Mouse (Mus musculus) G1E-ER4 (cell line): ENCODE measurements around the gene Zfp607a. TPM values are rescaled to one million over a fixed set of nuclear protein-coding genes. Genes with fewer than 3 reads are reported as not detected.

Experiments used
- GATA1 ChIP-seq: IDR thresholded peaks from one replicate; pipeline ENCODE4 v1.8.0; 2012; ENCODE audit warnings: low read length, inconsistent platforms
- polyA plus RNA-seq: library from polyadenylated mRNA; stranded (reverse); fragments of >175 nt; gene quantifications from 2 replicates; pipeline ENCODE4 v1.2.3, GENCODE M21; 2012

Gene Zfp607a
- 0.09 and 0.12 TPM in 2 replicates for polyA plus RNA-seq

DNA sequence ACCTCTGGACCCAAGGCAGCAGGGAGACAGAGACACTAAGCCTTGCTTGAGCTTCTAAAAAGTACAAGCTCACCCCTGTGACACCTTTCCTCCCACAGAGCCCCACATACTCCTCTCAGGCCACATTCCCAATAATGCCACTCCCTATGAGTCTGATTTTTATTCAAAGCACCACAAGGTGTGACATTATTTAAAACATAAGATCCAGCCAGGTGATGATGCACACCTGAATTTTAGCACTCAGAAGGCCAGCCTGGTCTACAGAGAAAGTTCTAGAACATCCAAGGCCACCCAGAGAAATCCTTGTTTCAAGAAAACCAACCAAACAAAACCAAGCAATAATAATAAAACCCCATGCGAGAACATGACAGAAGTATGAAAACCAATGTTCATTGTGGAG is at the start of gene Zfp607a:
Gene Zfp607a (plus strand): TSS at position 301 of the 400 bp plus-strand sequence.
- TF ChIP-seq GATA1: no peak

DNA sequence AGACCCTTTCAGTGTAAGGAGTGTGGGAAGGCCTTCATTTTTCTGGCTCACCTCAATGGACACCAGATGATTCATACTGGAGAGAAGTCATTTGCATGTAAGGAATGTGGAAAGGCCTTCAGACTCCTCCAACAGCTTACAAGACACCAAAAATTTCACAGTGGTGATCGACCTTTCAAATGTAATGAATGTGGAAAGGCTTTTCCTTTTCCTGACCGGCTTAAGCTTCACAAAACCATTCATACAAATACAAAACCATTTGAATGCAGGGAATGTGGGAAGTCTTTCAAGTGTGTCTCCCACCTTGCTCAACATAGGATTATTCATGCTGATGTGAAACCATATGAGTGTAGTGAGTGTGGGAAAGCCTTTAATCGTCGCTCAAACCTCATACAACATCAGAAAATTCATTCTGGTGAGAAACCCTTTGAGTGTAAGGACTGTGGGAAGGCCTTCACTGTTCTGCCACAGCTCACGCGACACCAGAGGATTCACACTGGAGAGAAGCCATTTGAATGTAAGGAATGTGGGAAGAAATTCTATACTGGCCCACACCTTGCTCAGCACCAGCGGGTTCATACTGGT is 38.7 kb upstream of the Zfp607a start:
- no peak for TF ChIP-seq GATA1

GRCm38 (mm10) chr7:27822611-27823010 is 34.7 kb upstream of the Zfp607a start:
- no peak for TF ChIP-seq GATA1

GRCm38 (mm10) chr7:27834131-27834530 is 23.2 kb upstream of the Zfp607a start:
- no peak for TF ChIP-seq GATA1

DNA sequence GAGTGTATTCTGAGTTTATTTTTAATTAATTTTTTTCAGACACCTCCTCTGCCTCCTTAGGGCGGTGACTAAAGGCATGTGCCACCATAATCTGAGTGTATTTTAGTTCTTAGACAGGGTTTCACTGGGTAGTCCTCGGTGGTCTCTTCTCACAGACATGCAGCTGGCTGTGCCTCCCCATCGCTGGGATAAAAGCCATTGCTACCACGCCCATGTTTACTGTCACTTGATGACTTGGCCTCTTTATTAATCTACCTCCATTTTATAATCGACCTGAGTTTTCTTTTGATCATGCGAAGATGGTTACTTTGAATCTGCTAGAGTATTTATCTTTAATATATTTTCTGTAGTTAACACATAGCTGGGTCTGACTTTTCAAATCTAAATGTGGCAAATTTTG is 19.4 kb upstream of the Zfp607a start:
- no peak for TF ChIP-seq GATA1

GRCm38 (mm10) chr7:27838323-27839249 is 18.7 kb upstream of the Zfp607a start, which contains the start of gene Zfp59:
Zfp59 (plus strand) TSS chr7:27838607.
- no peak for TF ChIP-seq GATA1

GRCm38 (mm10) chr7:27839596-27839995 is 17.7 kb upstream of the Zfp607a start:
- TF ChIP-seq GATA1: no peak

DNA sequence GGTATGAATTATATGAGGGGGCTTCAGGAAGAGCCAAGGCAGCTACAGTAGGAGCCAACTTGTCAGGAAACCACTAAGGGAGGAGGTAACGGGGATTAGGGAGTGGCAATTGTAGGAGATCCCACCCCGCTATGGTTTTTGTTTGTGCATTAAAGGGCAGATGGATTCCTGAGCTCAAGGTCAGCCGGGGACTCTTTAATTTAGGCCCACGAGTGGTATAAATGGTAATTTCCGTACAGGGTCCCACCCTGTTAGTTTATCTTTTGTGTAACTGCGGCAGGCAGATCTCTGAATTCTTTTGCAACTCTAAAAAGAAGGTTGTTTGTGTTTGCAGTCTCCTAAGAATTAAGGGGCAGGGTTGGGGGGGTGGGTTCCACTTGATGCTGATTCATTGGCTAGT is 17.2 kb upstream of the Zfp607a start:
- no peak for TF ChIP-seq GATA1

DNA sequence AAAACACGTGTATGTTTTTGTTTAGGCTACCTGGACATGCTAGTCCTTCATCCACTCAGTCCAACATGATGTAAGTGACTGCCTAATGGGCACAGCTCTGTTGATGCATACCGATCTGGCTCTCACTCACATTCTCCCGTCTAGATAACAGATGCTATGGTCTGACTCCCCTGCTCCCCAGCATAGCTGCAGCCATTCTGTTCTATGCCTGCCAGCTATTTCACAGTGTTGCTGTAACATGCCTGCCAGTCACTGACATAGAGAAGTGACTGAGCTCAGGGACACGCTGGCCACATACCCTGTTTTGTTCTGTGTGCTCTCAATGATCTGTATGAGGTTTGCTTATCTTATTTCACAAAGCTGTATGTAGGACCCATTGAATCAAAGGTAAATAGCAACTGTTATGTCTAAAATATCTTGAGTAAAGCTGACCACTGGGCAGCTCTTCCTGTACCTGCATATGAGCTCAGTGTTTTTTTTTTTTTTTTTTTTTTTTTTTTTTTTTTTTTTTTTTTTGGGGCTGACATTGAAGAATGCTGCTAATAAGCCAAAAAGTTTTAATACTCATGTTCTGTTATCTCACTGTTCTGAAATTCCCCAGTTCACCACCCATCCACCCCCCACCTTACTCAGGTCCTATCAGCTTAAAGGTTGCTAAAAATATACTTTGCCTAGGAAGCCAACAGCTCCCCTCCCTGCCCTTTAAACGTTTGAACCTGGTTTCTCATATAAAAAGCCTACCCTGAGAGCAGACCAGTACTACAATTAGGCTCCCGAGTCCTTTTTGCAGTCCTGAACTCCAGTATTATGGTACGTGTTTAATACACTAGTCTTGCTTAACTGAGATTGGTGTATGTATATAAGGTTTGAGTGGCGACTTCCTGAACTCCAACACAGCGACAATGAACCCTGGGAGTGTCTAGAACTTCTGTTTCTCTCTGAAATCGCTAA is 2.2 kb downstream of the Zfp607a start:
- TF ChIP-seq GATA1: no peak

DNA sequence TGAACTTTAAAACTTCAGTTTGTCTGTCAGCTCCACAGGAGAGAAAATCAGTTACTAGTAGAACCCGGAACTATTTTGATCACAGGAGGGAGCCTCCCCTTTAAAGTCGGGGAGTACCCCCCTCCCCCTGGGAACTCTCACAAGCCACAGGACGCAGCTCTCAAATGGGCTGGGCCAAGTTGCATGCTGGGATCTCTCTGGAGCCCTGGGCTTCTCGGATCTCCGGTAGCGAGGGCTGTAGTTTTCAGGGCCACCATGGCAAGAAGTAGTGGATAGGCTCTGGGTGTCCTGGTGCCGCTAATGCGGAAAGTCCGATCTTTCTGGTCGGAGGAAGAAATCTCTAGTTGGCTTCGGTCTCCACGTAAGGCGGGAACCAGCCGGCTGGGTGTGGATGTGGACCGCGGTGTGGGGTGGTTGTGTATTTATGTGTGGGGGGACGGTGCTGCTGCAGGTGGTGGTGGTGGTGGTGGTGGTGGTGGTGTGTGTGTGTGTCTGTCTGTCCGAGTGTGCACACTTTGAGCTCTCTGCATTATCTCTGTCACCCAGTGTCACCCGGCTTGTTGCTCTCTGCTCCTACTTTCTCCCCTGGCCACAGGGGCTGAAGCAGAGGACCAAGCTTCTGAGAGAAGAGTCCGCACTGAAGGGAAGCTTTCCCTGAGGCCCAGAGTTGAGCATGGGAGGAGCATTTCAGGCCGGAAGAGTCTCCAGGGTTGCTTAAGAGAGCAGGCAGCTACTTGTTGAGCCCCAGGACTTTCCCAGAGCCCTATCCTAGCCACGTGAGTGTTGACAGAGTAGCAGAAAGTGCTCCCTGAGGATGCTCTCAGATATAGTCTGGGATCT is 3.3 kb downstream of the Zfp607a start:
- no peak for TF ChIP-seq GATA1

- TF ChIP-seq GATA1: no peak
These were observed 24.4 kb downstream of the Zfp607a start for GRCm38 (mm10) chr7:27881721-27882120.

DNA sequence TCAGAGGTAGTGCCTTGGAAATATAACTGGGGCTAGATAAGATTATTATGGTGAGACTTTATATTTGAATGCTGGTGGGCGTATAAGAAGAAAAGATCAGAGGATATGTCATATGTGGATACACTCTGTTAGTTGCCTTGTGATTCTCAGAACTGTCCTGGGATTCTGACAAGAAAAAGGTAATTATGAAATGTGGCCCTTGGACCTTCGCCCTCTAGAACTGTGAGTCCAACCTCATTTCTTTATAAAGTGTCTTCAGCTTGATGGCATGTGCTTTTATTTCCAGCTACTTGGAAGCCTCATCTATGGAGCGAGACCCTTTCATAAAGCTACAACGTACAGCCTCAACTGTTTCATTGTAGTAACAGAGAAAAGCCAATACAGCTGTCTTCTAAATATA is 43.3 kb downstream of the Zfp607a start:
- no peak for TF ChIP-seq GATA1

DNA sequence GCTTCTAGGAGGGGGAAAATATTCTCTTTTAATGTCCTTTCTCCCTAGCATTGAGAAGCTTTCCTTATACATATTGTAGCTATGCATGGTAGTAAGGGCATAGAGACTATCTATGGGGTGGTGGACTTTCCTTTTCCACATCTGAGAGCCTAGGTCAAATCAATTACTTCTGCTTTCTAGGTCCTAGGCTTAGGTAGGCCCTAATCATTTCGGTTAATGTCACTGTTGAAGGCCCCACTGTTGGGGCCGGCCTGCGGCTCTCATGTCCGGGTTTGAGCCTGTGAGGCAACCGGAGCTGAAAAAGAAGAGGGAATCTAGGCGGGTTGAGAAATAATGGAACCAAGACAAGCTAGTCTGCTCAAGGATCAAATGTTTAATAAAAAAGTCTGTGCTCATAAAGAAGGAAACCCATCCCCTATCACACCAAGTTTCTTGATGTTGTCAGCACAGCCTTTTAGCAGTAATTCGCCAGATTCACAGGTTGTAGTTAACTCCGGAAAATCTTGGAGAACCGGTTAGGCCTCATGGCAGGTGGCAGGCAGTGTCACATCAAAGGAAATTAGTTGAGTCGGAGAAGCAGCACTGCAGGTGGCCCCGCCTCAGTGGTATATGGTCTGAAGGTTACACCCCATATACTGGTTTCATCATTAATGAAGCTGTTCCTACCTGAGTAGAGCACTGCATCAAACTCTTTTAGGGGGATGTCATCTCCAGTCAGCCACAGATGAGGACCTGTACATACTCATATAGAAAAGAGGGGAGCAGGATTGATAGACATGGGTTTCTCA is 47.9 kb downstream of the Zfp607a start:
- no peak for TF ChIP-seq GATA1
